Mouse (Mus musculus): ENCODE measurements around the gene Pgp. TPM values are rescaled to one million over a fixed set of nuclear protein-coding genes. Genes with fewer than 3 reads are reported as not detected.

The Pgp gene
- polyA plus RNA-seq, 2 experiments: 37.6 to 52.9 TPM

DNA sequence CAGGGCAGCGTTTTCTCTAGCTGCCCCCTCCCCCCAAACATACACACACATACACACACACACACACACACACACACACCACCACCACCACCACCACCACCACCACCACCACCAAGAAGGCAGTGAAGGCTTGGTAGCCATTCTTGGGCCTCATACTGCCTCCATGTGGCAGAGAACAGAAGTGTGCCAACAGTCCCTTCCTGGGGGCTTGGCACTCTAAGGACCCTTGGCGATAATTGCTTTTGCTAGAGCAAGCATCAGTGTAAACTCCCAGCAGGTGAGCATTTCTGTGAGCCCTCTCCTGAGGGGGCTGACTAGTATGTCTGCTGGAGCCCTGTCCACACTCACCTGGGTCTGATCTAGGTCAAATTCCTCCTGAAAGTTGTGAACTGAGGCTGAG lies 29.0 kb upstream of the Pgp start:
- H3K9ac ChIP-seq (ENCODE audit: low read depth, low read length, severe bottlenecking): no peak overlapping the region
- H3K9me3 ChIP-seq (ENCODE audit: control insufficient read depth, low read length): no peaks in the 10 kb centered on the region
- H3K4me2 ChIP-seq (replicated peaks; ENCODE audit: low read depth, low read length, severe bottlenecking): no peak overlapping the region
- no peak for TF ChIP-seq POLR2A (IDR thresholded peaks at IDR 0.05; ENCODE audit: borderline replicate concordance, extremely low read depth, insufficient read depth, insufficient read length)
- ATAC-seq (ENCODE audit: low FRiP score, low read depth): no peak
- no peak overlapping the region for H3K27ac ChIP-seq (replicated peaks; ENCODE audit: low read depth, low read length)
- H3K4me1 ChIP-seq (ENCODE audit: control insufficient read depth, insufficient read depth, low read length): no peaks in the 10 kb centered on the region
- no peak for DNase-seq (ENCODE audit: low spot score)
- H3K4me3 ChIP-seq (replicated peaks; ENCODE audit: low read length): no peak overlapping the region
- peaks cover 83% of the 10 kb centered on the region for H3K36me3 ChIP-seq (ENCODE audit: control insufficient read depth, insufficient read depth, low read length)
- 75% methylated on average over 1 of the region's 2 CpGs for WGBS
- no peaks in the 10 kb centered on the region for H3K27me3 ChIP-seq (ENCODE audit: control insufficient read depth, insufficient read depth, low read length)

- WGBS: 85% methylated on average over 14 of the region's 14 CpGs
Observed at GRCm38 (mm10) chr17:24442107-24442506, 28.1 kb upstream of the Pgp start.

GRCm38 (mm10) chr17:24442632-24443155 lies 27.5 kb upstream of the Pgp start, which contains the start of gene Dnase1l2:
Gene Dnase1l2 (minus strand): TSS chr17:24443105.
- Histone ChIP-seq H3K4me1 (ENCODE audit: control insufficient read depth, insufficient read depth, low read length) (no peaks in the 10 kb centered on the region), H3K9ac (ENCODE audit: low read depth, low read length, severe bottlenecking) (no peak within 1 kb of the TSS), H3K27ac (replicated peaks; ENCODE audit: low read depth, low read length) (no peak within 1 kb of the TSS), H3K4me3 (replicated peaks; ENCODE audit: low read length) (no peak within 1 kb of the TSS), H3K4me2 (replicated peaks; ENCODE audit: low read depth, low read length, severe bottlenecking) (no peak within 1 kb of the TSS), H3K36me3 (ENCODE audit: control insufficient read depth, insufficient read depth, low read length) (peaks cover 86% of the 10 kb centered on the region), H3K27me3 (ENCODE audit: control insufficient read depth, insufficient read depth, low read length) (no peaks in the 10 kb centered on the region), H3K9me3 (ENCODE audit: control insufficient read depth, low read length) (no peaks in the 10 kb centered on the region)
- TF ChIP-seq POLR2A (IDR thresholded peaks at IDR 0.05; ENCODE audit: borderline replicate concordance, extremely low read depth, insufficient read depth, insufficient read length): no peak
- DNase-seq (ENCODE audit: low spot score) (no peak), ATAC-seq (ENCODE audit: low FRiP score, low read depth) (no peak)
- WGBS: 83% methylated on average over 7 of the region's 7 CpGs

More at GRCm38 (mm10) chr17:24442107-24442506, 28.1 kb upstream of the Pgp start:
- Histone ChIP-seq H3K4me2 (replicated peaks; ENCODE audit: low read depth, low read length, severe bottlenecking) (no peak overlapping the region), H3K9me3 (ENCODE audit: control insufficient read depth, low read length) (no peaks in the 10 kb centered on the region), H3K9ac (ENCODE audit: low read depth, low read length, severe bottlenecking) (no peak overlapping the region), H3K27ac (replicated peaks; ENCODE audit: low read depth, low read length) (no peak overlapping the region), H3K4me1 (ENCODE audit: control insufficient read depth, insufficient read depth, low read length) (no peaks in the 10 kb centered on the region), H3K36me3 (ENCODE audit: control insufficient read depth, insufficient read depth, low read length) (peaks cover 86% of the 10 kb centered on the region), H3K4me3 (replicated peaks; ENCODE audit: low read length) (no peak overlapping the region), H3K27me3 (ENCODE audit: control insufficient read depth, insufficient read depth, low read length) (no peaks in the 10 kb centered on the region)
- no peak for DNase-seq (ENCODE audit: low spot score)
- no peak for TF ChIP-seq POLR2A (IDR thresholded peaks at IDR 0.05; ENCODE audit: borderline replicate concordance, extremely low read depth, insufficient read depth, insufficient read length)
- ATAC-seq (ENCODE audit: low FRiP score, low read depth): no peak

DNA sequence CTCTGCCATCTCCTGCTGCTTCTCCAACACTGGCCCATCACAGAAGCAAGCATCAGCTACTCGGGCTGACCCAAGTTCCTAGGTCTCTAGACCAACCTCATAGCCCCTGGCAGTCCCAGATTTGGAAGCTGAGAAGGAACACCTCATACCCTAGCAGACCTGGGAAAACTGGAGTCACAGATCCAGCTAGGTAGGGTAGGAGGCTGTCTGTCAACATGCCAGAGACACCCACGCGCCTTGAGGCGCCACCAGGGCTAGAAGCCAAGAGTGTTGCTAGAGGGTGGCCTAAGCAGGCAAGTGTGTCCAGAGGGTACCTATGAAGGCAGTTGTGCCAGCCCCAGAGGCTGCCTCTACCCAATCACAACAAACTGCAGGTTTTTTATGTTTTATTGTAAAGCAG lies 26.8 kb upstream of the Pgp start:
- no peak overlapping the region for H3K4me3 ChIP-seq (replicated peaks; ENCODE audit: low read length)
- 95% methylated on average over 4 of the region's 4 CpGs for WGBS
- DNase-seq (ENCODE audit: low spot score) (no peak), ATAC-seq (ENCODE audit: low FRiP score, low read depth) (no peak)
- H3K36me3 ChIP-seq (ENCODE audit: control insufficient read depth, insufficient read depth, low read length): peaks cover 86% of the 10 kb centered on the region
- no peak overlapping the region for H3K9ac ChIP-seq (ENCODE audit: low read depth, low read length, severe bottlenecking)
- no peak overlapping the region for H3K27ac ChIP-seq (replicated peaks; ENCODE audit: low read depth, low read length)
- TF ChIP-seq POLR2A (IDR thresholded peaks at IDR 0.05; ENCODE audit: borderline replicate concordance, extremely low read depth, insufficient read depth, insufficient read length): no peak
- no peaks in the 10 kb centered on the region for H3K4me1 ChIP-seq (ENCODE audit: control insufficient read depth, insufficient read depth, low read length)
- H3K4me2 ChIP-seq (replicated peaks; ENCODE audit: low read depth, low read length, severe bottlenecking): no peak overlapping the region
- H3K27me3 ChIP-seq (ENCODE audit: control insufficient read depth, insufficient read depth, low read length): no peaks in the 10 kb centered on the region
- H3K9me3 ChIP-seq (ENCODE audit: control insufficient read depth, low read length): no peaks in the 10 kb centered on the region

DNA sequence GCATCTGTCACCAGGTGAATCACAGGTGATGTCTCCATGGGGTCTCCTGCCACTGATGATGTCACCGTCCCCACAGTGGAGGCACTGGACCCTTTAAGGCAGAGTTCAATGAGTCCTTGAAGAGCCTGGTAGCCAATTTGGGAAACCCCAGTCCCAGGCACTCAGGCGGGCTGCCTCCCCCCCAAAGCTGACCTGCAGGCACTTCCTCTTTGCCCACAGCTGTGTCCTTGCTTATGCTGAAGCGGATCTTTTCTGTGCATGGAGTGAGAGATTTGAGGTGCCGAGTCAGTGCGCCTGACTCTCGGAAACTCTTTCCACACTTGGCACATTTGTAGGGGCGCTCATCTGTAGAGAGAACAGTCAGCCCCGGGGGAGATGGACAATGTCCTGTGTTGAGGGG lies 23.6 kb upstream of the Pgp start:
- Histone ChIP-seq H3K36me3 (ENCODE audit: control insufficient read depth, insufficient read depth, low read length) (peaks cover 96% of the 10 kb centered on the region), H3K4me2 (replicated peaks; ENCODE audit: low read depth, low read length, severe bottlenecking) (no peak overlapping the region), H3K9me3 (ENCODE audit: control insufficient read depth, low read length) (no peaks in the 10 kb centered on the region), H3K4me1 (ENCODE audit: control insufficient read depth, insufficient read depth, low read length) (no peaks in the 10 kb centered on the region), H3K4me3 (replicated peaks; ENCODE audit: low read length) (no peak overlapping the region), H3K27me3 (ENCODE audit: control insufficient read depth, insufficient read depth, low read length) (no peaks in the 10 kb centered on the region), H3K27ac (replicated peaks; ENCODE audit: low read depth, low read length) (no peak overlapping the region), H3K9ac (ENCODE audit: low read depth, low read length, severe bottlenecking) (no peak overlapping the region)
- no peak for DNase-seq (ENCODE audit: low spot score)
- 95% methylated on average over 8 of the region's 8 CpGs for WGBS
- no peak for ATAC-seq (ENCODE audit: low FRiP score, low read depth)
- TF ChIP-seq POLR2A (IDR thresholded peaks at IDR 0.05; ENCODE audit: borderline replicate concordance, extremely low read depth, insufficient read depth, insufficient read length): no peak

DNA sequence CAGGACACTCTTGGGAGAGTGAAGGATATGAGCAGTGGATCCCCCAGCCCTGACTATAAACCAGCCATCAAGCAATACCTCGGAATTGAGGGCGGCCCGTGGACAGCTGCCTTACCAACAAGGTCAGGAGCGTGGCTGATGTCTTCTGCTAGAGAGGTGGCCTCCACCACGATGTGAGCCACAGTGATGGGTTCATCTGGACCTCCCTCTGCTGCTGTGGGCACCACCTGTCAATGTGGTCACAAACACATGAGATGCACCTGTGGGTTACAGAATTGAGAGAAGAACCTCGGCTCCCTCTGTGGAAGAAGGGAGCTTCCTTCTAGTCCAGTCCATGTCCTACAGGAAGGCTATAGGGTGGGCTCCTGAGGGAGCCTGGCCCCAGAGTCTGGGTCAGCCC lies 20.7 kb upstream of the Pgp start:
- no peak for TF ChIP-seq POLR2A (IDR thresholded peaks at IDR 0.05; ENCODE audit: borderline replicate concordance, extremely low read depth, insufficient read depth, insufficient read length)
- ATAC-seq (ENCODE audit: low FRiP score, low read depth) (no peak), DNase-seq (ENCODE audit: low spot score) (no peak)
- no peak overlapping the region for H3K4me2 ChIP-seq (replicated peaks; ENCODE audit: low read depth, low read length, severe bottlenecking)
- no peaks in the 10 kb centered on the region for H3K9me3 ChIP-seq (ENCODE audit: control insufficient read depth, low read length)
- H3K4me1 ChIP-seq (ENCODE audit: control insufficient read depth, insufficient read depth, low read length): peaks cover 12% of the 10 kb centered on the region
- no peak overlapping the region for H3K27ac ChIP-seq (replicated peaks; ENCODE audit: low read depth, low read length)
- WGBS: 89% methylated on average over 6 of the region's 6 CpGs
- no peak overlapping the region for H3K9ac ChIP-seq (ENCODE audit: low read depth, low read length, severe bottlenecking)
- H3K36me3 ChIP-seq (ENCODE audit: control insufficient read depth, insufficient read depth, low read length): peaks cover 71% of the 10 kb centered on the region
- H3K27me3 ChIP-seq (ENCODE audit: control insufficient read depth, insufficient read depth, low read length): no peaks in the 10 kb centered on the region
- no peak overlapping the region for H3K4me3 ChIP-seq (replicated peaks; ENCODE audit: low read length)
